Mouse (Mus musculus) heart, embryonic 16.5 days (tissue): ENCODE data around the gene Srl. TPM values are rescaled to one million over a fixed set of nuclear protein-coding genes. Genes with fewer than 3 reads are reported as not detected.

Experiments
- ATAC-seq: fragments of 200-750 bp; cut with Nextera tagmentation; replicated peaks from 2 replicates; pipeline ENCODE4 v1.8.0; 2017; ENCODE audit warnings: moderate number of reproducible peaks; ENCODE audit not compliant: insufficient read depth, low FRiP score; ENCODE audit errors: extremely low read depth
- H3K27ac ChIP-seq: fragments of 300-500 bp; sonication (generic); 2 replicates; pipeline ENCODE4 v1.5.1; 2014; ENCODE audit warnings: mild to moderate bottlenecking, low read length, control low read depth, moderate library complexity
- H3K27me3 ChIP-seq: fragments of 300-500 bp; sonication (generic); 2 replicates; pipeline ENCODE4 v1.6.1; 2014; ENCODE audit warnings: low read length, mixed read lengths; ENCODE audit not compliant: control insufficient read depth, insufficient read depth
- H3K36me3 ChIP-seq: fragments of 300-500 bp; sonication (generic); 2 replicates; pipeline ENCODE4 v1.6.1; 2014; ENCODE audit not compliant: control insufficient read depth, insufficient read depth
- H3K4me1 ChIP-seq: fragments of 300-500 bp; sonication (generic); 2 replicates; pipeline ENCODE4 v1.6.1; 2014; ENCODE audit warnings: low read length, mixed read lengths; ENCODE audit not compliant: control insufficient read depth, insufficient read depth
- H3K4me2 ChIP-seq: fragments of 300-500 bp; sonication (generic); 2 replicates; pipeline ENCODE4 v1.6.1; 2014; ENCODE audit warnings: low read depth, mild to moderate bottlenecking, control low read depth, low read length
- H3K4me3 ChIP-seq: fragments of 300-500 bp; sonication (generic); 2 replicates; pipeline ENCODE4 v1.5.1; 2014; ENCODE audit warnings: mild to moderate bottlenecking, control low read depth, low read length
- H3K9ac ChIP-seq: fragments of 300-500 bp; sonication (generic); 2 replicates; pipeline ENCODE4 v1.6.1; 2014; ENCODE audit warnings: low read length, control low read depth
- H3K9me3 ChIP-seq: fragments of 300-500 bp; sonication (generic); replicated peaks from 2 replicates; pipeline ENCODE4 v1.6.1; 2016; ENCODE audit warnings: low read length; ENCODE audit not compliant: control insufficient read depth
- WGBS: fragments of 180-500 bp; shearing (Covaris S2); extraction: QIAGEN DNeasy Blood & Tissue Kit; methylation state at CpG from one replicate; pipeline ENCODE4 v1.1.7; 2014; 5-methylcytosine and 5-hydroxymethylcytosine counted together
- polyA plus RNA-seq: library from polyadenylated mRNA; unstranded; fragments of >200 nt; fragmentation: Nextera tagmentation; extraction: Ambion mirVana; gene quantifications from 2 replicates; pipeline ENCODE4 v1.2.1, GENCODE M21; 2015

Srl gene
- polyA plus RNA-seq, 1 experiment from 2014 or later = 289 TPM

DNA sequence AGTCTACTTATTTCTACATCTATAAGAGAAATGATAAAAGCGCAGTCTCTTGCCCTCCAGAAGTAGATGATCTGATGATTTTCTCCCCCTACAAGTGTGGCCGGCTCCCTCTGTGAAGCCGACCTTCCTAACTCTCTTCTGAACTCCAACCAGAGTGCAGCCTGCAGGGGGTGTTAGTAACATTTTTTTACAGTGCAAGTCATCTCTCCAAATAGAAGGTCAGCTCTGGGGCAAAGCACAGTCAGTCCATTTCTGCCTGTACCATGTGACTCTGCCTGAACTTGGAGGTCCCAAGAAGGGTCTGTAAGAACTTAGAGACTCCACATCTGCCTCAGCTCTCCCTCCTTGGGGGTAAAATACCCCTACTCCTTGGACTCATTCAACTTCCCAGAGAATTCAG lies 27.2 kb downstream of the Srl start:
- peak overlapping the region; percentile 42 for H3K4me2 ChIP-seq

DNA sequence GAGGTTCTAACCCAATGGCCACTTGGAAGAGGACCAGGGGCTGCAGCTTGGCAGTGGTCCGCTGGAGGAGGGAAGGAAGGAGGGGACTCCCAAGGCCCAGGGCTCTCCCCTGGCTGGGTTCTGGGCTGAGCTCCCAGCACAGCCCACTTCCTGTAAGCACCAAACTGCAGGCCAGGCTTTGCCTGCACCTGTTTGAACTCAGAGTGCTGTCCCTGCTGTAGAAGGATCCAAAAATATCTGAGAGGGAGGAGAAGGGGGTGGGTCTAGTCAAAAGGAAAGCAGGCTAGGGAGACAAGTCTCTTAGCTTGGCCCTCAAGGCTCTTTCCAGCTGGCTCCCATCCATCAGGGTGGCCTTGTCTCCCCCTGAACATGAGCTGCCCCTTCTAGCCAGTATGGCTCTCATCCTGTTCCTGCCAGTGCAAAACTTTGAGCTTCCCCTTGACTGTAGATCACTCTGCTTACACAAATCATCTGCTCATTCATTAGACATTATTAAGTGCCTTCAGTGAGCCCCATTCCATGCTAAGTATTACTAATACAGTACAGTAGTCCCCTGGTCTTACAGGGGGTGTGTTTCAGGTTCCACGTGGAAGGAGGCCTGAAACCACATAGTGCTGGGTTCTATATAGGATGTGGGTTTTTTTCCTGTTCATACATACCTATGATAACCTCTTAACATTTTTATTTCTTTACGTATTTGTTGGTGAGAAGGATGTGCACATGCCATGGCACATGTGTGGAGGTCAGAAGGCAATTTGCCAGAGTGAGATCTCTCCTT lies 28.8 kb downstream of the Srl start:
- Histone ChIP-seq H3K9me3 (no peaks in the 10 kb centered on the region), H3K4me1 (peaks cover 63% of the 10 kb centered on the region), H3K4me3 (no peak overlapping the region), H3K9ac (peak overlapping the region; percentile 58), H3K27ac (peak overlapping the region; percentile 99), H3K4me2 (peak overlapping the region; percentile 35), H3K36me3 (no peaks in the 10 kb centered on the region), H3K27me3 (no peaks in the 10 kb centered on the region)
- peak; percentile 82 for ATAC-seq
- WGBS = 39% methylated on average over 3 of the region's 3 CpGs

More for the DNA sequence above, 27.2 kb downstream of the Srl start:
- ATAC-seq = peak; percentile 30; the same call in 1 of the 2 replicates
- no peaks in the 10 kb centered on the region for H3K27me3 ChIP-seq
- H3K4me3 ChIP-seq = peak overlapping the region; percentile 2; the same call in 1 of the 2 replicates
- H3K9ac ChIP-seq = peak overlapping the region; percentile 69
- no peaks in the 10 kb centered on the region for H3K36me3 ChIP-seq
- 48% methylated on average over 3 of the region's 3 CpGs for WGBS
- no peaks in the 10 kb centered on the region for H3K9me3 ChIP-seq
- H3K27ac ChIP-seq = peak overlapping the region; percentile 99
- peaks cover 72% of the 10 kb centered on the region for H3K4me1 ChIP-seq

DNA sequence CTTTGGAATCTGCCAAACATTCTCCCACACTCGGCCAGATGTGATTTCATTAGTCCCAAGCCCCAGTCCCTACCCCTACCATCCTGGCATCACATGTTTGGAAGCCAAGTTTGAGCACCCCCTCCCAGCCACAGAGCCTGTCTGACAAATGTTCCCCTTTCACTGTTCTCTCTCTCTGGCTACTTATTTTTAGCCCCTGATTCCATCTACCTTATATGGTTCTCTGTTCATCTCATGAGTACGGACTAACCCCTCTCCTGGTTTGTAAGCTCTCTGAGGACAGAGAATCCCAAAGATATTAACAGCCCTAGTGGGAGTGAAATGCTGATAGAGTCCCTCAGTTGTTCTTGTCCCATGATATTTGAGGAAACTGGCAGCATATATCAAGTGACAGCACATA lies 30.2 kb downstream of the Srl start:
- peak; percentile 64 for ATAC-seq
- Histone ChIP-seq H3K9ac (peak overlapping the region; percentile 6; the same call in 1 of the 2 replicates), H3K4me1 (peaks cover 57% of the 10 kb centered on the region), H3K27me3 (no peaks in the 10 kb centered on the region), H3K36me3 (no peaks in the 10 kb centered on the region), H3K9me3 (no peaks in the 10 kb centered on the region), H3K4me3 (no peak overlapping the region), H3K27ac (peak overlapping the region; percentile 99), H3K4me2 (peak overlapping the region; percentile 30)
- 31% methylated on average over 2 of the region's 2 CpGs for WGBS

DNA sequence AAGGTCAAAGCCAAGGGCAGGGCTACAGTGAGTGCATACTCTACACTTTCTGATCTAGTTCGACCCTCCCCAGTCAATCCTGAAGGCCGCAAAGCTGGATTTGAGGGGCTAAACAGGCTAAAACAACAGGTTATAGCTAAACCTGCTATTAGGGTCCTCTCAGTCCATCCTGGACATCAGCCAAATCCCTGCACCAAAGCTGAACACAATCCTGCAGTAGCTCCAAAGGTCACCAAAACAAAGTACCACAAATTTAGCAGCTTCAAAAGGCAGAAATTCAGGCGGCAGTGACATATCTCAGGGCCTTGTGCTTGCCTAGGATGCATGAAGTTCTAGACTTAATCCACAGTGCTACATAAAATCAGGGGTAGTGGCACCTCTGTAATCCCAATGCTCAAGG lies 35.4 kb downstream of the Srl start:
- H3K27me3 ChIP-seq = no peaks in the 10 kb centered on the region
- H3K36me3 ChIP-seq = peaks cover 3% of the 10 kb centered on the region; the same call in 1 of the 2 replicates
- H3K4me1 ChIP-seq = peaks cover 24% of the 10 kb centered on the region
- H3K27ac ChIP-seq = peak overlapping the region; percentile 58
- ATAC-seq = no peak
- no peaks in the 10 kb centered on the region for H3K9me3 ChIP-seq
- 0 out of 2 replicates have a peak overlapping the region, but pooled peaks have one; percentile 34 for H3K9ac ChIP-seq
- no peak overlapping the region for H3K4me3 ChIP-seq
- no peak overlapping the region for H3K4me2 ChIP-seq
- 64% methylated on average over 3 of the region's 3 CpGs for WGBS

DNA sequence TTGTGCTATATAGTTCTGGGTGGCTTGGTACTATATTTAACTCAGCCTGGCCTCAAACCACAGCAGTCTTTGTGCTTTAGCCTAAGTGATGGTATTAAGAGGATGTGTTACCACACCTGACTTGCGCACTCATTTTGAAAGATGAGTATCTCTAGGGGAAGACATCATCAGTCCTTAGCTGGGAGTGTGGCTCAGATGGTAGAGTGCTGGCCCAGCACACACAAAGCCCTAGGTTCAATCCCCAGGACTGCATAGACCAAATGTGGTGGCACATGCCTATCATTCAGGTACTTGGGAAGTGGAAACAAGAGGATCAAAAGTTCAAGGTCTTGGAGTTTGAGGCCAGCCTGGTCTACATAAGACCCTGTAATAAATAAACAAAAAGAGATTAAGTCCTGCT lies 38.1 kb downstream of the Srl start:
- no peak for ATAC-seq
- no peak overlapping the region for H3K4me2 ChIP-seq
- no peak overlapping the region for H3K27ac ChIP-seq
- H3K4me1 ChIP-seq = peaks cover 37% of the 10 kb centered on the region
- H3K9me3 ChIP-seq = no peaks in the 10 kb centered on the region
- no peak overlapping the region for H3K9ac ChIP-seq
- 86% methylated on average over 1 of the region's 1 CpGs for WGBS
- H3K4me3 ChIP-seq = no peak overlapping the region
- H3K36me3 ChIP-seq = peaks cover 3% of the 10 kb centered on the region; the same call in 1 of the 2 replicates
- no peaks in the 10 kb centered on the region for H3K27me3 ChIP-seq

DNA sequence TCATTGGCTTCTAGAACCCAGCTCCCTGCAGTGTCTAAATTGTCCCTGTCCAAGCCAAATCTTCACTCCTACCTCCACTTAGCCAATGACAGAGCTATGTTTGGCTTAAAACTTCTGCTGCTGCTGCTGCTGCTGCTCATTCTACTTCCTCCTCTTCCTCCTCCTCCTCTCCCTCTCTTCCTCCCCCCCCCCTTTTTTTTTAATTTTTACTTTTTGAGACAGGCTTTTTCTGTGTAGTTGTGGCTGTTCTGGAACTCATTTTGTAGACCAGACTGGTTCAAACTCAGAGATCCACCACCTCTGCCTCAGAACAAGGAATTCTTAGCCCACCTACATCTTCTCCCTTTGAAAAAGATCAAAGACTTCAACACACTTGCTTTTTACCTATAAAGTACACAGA lies 39.0 kb downstream of the Srl start:
- H3K4me2 ChIP-seq = no peak overlapping the region
- H3K4me1 ChIP-seq = peaks cover 46% of the 10 kb centered on the region
- no peak for ATAC-seq
- H3K4me3 ChIP-seq = no peak overlapping the region
- peaks cover 3% of the 10 kb centered on the region; the same call in 1 of the 2 replicates for H3K36me3 ChIP-seq
- H3K27ac ChIP-seq = no peak overlapping the region
- H3K9ac ChIP-seq = no peak overlapping the region
- H3K9me3 ChIP-seq = no peaks in the 10 kb centered on the region
- H3K27me3 ChIP-seq = no peaks in the 10 kb centered on the region

DNA sequence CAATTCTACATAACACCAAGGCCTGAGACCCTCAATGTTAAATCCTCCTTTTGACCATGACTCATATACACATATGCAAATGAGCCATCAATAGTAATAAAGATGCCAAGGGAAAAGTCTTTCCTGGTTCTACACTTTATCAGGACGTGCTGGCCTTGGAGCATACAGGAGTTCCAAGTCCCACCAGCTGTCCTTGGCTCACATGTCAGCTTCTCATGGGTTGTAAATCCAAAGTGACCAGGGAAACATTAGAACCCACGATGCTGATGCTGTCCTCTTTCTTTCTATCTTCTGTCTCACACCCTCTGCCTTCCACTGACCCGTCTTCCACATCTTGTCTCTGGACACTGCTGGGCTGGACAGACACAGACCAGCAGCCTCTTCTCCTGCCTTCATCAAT lies 39.9 kb downstream of the Srl start:
- 75% methylated on average over 3 of the region's 3 CpGs for WGBS
- Histone ChIP-seq H3K9me3 (no peaks in the 10 kb centered on the region), H3K9ac (no peak overlapping the region), H3K4me2 (no peak overlapping the region), H3K27me3 (no peaks in the 10 kb centered on the region), H3K27ac (peak overlapping the region; percentile 84), H3K36me3 (peaks cover 9% of the 10 kb centered on the region), H3K4me3 (no peak overlapping the region), H3K4me1 (peaks cover 47% of the 10 kb centered on the region)
- no peak for ATAC-seq

DNA sequence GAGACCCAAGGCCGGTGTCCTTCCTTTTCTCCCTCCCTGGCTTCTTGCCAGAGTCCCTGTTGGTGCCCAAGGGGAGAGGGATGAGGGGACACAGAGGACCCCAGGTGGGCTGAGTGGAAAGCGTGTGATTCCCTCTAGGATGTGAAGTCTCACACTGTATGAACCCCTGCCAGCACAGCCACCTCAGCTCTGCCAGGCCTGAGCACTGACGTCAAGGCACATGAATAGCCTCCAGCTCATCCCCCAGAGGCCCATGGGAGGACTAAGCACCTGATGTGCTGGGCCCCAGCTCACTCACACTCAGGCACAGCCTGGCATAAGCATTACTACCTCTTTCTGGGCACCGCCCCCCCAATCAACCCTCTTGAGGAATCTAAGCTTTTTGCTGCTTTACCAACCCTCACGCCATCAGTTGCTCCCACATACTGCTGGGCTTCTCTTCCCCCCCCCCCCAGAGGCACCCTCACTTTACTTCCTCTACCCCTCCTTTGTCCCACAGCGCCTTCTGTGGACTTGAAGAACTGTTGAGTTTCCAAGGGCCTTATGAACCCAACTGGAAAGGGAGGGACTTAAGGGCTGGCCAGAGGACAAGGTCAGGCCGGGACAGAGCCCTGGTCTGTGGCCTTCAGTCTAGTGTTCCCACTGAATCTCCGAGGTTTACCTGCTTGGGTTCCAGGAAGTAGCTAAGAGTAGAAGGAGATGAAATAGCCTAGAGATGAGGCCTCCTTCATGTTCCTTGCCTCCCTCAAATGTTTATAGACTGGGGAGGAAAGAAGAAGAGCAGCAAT lies 40.8 kb downstream of the Srl start:
- peak overlapping the region; percentile 24; the same call in 1 of the 2 replicates for H3K4me2 ChIP-seq
- 63% methylated on average over 8 of the region's 8 CpGs for WGBS
- H3K4me3 ChIP-seq = no peak overlapping the region
- no peaks in the 10 kb centered on the region for H3K27me3 ChIP-seq
- peak overlapping the region; percentile 56 for H3K9ac ChIP-seq
- H3K27ac ChIP-seq = peak overlapping the region; percentile 84
- H3K36me3 ChIP-seq = peaks cover 11% of the 10 kb centered on the region
- peak; percentile 85 for ATAC-seq
- peaks cover 41% of the 10 kb centered on the region for H3K4me1 ChIP-seq
- H3K9me3 ChIP-seq = no peaks in the 10 kb centered on the region
